Mouse (Mus musculus) 416B (cell line): ENCODE measurements at regions not wholly inside any gene's neighbourhood (a gene's known extent, or its start where the extent isn't known, plus 50 kb on each side); places are given as distances from the start of the nearest gene placed in this dataset.

Experiments used
- DNase-seq: peaks from one replicate; pipeline ENCODE4 v3.0.0; 2011; ENCODE audit warnings: low read depth

GRCm38 (mm10) chrX:107477066-107477465, 73.9 kb upstream of the Itm2a start:
- DNase-seq = peak; percentile 56

DNA sequence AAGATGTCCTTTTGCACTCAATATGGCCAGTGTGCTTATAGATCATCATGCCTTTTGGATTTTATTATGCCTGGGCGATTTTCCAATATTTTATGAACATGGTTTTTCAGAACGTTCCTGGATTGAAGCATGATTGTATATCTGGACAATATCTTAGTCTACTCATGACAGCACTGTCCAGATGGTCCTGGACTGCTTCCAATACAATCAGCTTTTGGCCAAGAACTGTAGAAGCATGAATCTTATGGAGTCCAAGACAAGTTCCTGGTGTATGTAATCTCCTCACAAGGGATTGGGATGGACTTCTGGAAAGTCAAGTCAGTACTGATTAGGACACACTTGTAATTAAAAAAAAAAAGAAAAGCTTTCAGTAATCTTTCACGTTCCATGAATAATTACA, 66.1 kb upstream of the Itm2a start:
- DNase-seq = no peak
